Mouse (Mus musculus) MEL (cell line): ENCODE data around the gene Tuft1. TPM values are rescaled to one million over a fixed set of nuclear protein-coding genes. Genes with fewer than 3 reads are reported as not detected.

ENCODE experiments used
- DNase-seq: peaks from one replicate; pipeline ENCODE4 v3.0.0; 2011; ENCODE audit warnings: low read depth, low spot score
- H3K27ac ChIP-seq: 2 replicates; pipeline ENCODE4 v1.5.1; 2012; ENCODE audit warnings: low read depth, mild to moderate bottlenecking, control low read depth, low read length, moderate library complexity; ENCODE audit not compliant: control insufficient read depth
- H3K27me3 ChIP-seq, 2 experiments: fragments of 150-350 bp in 1 of 2; sonication (generic) in 1 of 2; 2 replicates each; pipeline ENCODE4 v1.6.1; 2012; ENCODE audit warnings: low read length in 2 of 2, mild to moderate bottlenecking in 2 of 2, improper control_type of control experiment in 1 of 2, moderate library complexity in 1 of 2; ENCODE audit not compliant: insufficient read depth in 2 of 2, control insufficient read depth in 1 of 2
- H3K36me3 ChIP-seq, 2 experiments: 2 replicates each; pipeline ENCODE4 v1.6.1; 2012 to 2014; ENCODE audit warnings: low read length in 2 of 2, improper control_type of control experiment in 1 of 2, inconsistent platforms in 1 of 2, mild to moderate bottlenecking in 1 of 2; ENCODE audit not compliant: insufficient read depth in 2 of 2, control insufficient read depth in 1 of 2
- H3K4me1 ChIP-seq, 2 experiments: fragments of 150-350 bp in 1 of 2; sonication (generic) in 1 of 2; 2 replicates each; pipeline ENCODE4 v1.6.1; 2012; ENCODE audit warnings: low read length in 2 of 2, improper control_type of control experiment in 1 of 2, mild to moderate bottlenecking in 1 of 2; ENCODE audit not compliant: insufficient read depth in 2 of 2, control insufficient read depth in 1 of 2
- H3K4me3 ChIP-seq, 2 experiments: fragments of 150-350 bp in 1 of 2; sonication (generic) in 1 of 2; 2 replicates each; pipeline ENCODE4 v1.5.1; 2012; ENCODE audit warnings: low read depth in 2 of 2, low read length in 2 of 2, mild to moderate bottlenecking in 2 of 2, moderate library complexity in 2 of 2, control low read depth in 1 of 2, improper control_type of control experiment in 1 of 2; ENCODE audit not compliant: control insufficient read depth in 1 of 2, insufficient read depth in 1 of 2
- H3K79me2 ChIP-seq: 2 replicates; pipeline ENCODE4 v1.6.1; 2012; ENCODE audit warnings: mild to moderate bottlenecking, low read length, moderate library complexity; ENCODE audit not compliant: control insufficient read depth, poor library complexity, insufficient read depth
- H3K9ac ChIP-seq: 2 replicates; pipeline ENCODE4 v1.6.1; 2012; ENCODE audit warnings: low read depth, mild to moderate bottlenecking, control low read depth, low read length, moderate library complexity; ENCODE audit not compliant: control insufficient read depth, poor library complexity, severe bottlenecking
- H3K9me3 ChIP-seq: fragments of 150-350 bp; sonication (generic); replicated peaks from 2 replicates; pipeline ENCODE4 v1.6.1; 2012; ENCODE audit warnings: mild to moderate bottlenecking, low read length, improper control_type of control experiment, moderate library complexity; ENCODE audit not compliant: insufficient read depth
- CHD2 ChIP-seq: IDR thresholded peaks from 2 replicates; pipeline ENCODE4 v1.6.1; 2011; ENCODE audit warnings: low read length, improper control_type of control experiment
- CTCF ChIP-seq, 3 experiments: IDR thresholded peaks in 2 of 3; conservative IDR thresholded peaks in 1 of 3; 2 replicates each; pipeline ENCODE4 v1.5.1; 2011 to 2012; ENCODE audit warnings: low read length in 3 of 3, low read depth in 2 of 3, mild to moderate bottlenecking in 2 of 3, improper control_type of control experiment in 1 of 3, inconsistent platforms in 1 of 3, mixed read lengths in 1 of 3, moderate library complexity in 1 of 3; ENCODE audit not compliant: control insufficient read depth in 1 of 3, insufficient read depth in 1 of 3, poor library complexity in 1 of 3, severe bottlenecking in 1 of 3
- ELF1 ChIP-seq: IDR thresholded peaks from 2 replicates; pipeline ENCODE4 v1.6.1; 2014; ENCODE audit warnings: low read depth, mild to moderate bottlenecking, inconsistent platforms, low read length, improper control_type of control experiment, moderate library complexity
- EP300 ChIP-seq, 2 experiments: IDR thresholded peaks; 2 replicates each; pipeline ENCODE4 v1.6.1; 2011; ENCODE audit warnings: improper control_type of control experiment in 2 of 2, low read length in 2 of 2, low read depth in 1 of 2, mild to moderate bottlenecking in 1 of 2
- ETS1 ChIP-seq: IDR thresholded peaks from 2 replicates; pipeline ENCODE4 v1.6.1; 2012; ENCODE audit warnings: low read depth, mild to moderate bottlenecking, inconsistent platforms, low read length, improper control_type of control experiment, moderate library complexity
- GABPA ChIP-seq: IDR thresholded peaks from 2 replicates; pipeline ENCODE4 v1.6.1; 2012; ENCODE audit warnings: low read depth, mild to moderate bottlenecking, inconsistent platforms, low read length, improper control_type of control experiment, moderate library complexity
- GATA1 ChIP-seq: IDR thresholded peaks from 2 replicates; pipeline ENCODE4 v1.6.1; 2011; ENCODE audit warnings: low read depth, low read length, improper control_type of control experiment
- HCFC1 ChIP-seq: IDR thresholded peaks from 2 replicates; pipeline ENCODE4 v1.6.1; 2012; ENCODE audit warnings: low read depth, mild to moderate bottlenecking, inconsistent platforms, low read length, improper control_type of control experiment, moderate library complexity
- JUND ChIP-seq: IDR thresholded peaks from 2 replicates; pipeline ENCODE4 v1.6.1; 2011; ENCODE audit warnings: low read depth, mild to moderate bottlenecking, improper control_type of control experiment, low read length
- KAT2A ChIP-seq: conservative IDR thresholded peaks from 2 replicates; pipeline ENCODE4 v1.6.1; 2012; ENCODE audit warnings: low read depth, low read length, improper control_type of control experiment, inconsistent platforms
- MAFK ChIP-seq: IDR thresholded peaks from 2 replicates; pipeline ENCODE4 v1.6.1; 2011; ENCODE audit warnings: low read depth, mild to moderate bottlenecking, low read length, improper control_type of control experiment, borderline replicate concordance
- MAX ChIP-seq: IDR thresholded peaks from 2 replicates; pipeline ENCODE4 v1.6.1; 2011; ENCODE audit warnings: low read length, improper control_type of control experiment
- MAZ ChIP-seq: IDR thresholded peaks from 2 replicates; pipeline ENCODE4 v1.6.1; 2012; ENCODE audit warnings: low read depth, mild to moderate bottlenecking, inconsistent platforms, low read length, improper control_type of control experiment
- MEF2A ChIP-seq: IDR thresholded peaks from 2 replicates; pipeline ENCODE4 v1.6.1; 2014; ENCODE audit warnings: low read depth, mild to moderate bottlenecking, inconsistent platforms, low read length, improper control_type of control experiment; ENCODE audit not compliant: poor library complexity, insufficient replicate concordance, severe bottlenecking; ENCODE audit errors: extremely low read depth
- MXI1 ChIP-seq: IDR thresholded peaks from 2 replicates; pipeline ENCODE4 v1.6.1; 2011; ENCODE audit warnings: mild to moderate bottlenecking, low read depth, low read length, improper control_type of control experiment
- MYC ChIP-seq: IDR thresholded peaks from 2 replicates; pipeline ENCODE4 v1.6.1; 2011; ENCODE audit warnings: low read depth, mild to moderate bottlenecking, low read length, improper control_type of control experiment, moderate library complexity
- NELFE ChIP-seq: IDR thresholded peaks from 2 replicates; pipeline ENCODE4 v1.6.1; 2011; ENCODE audit warnings: low read depth, low read length, improper control_type of control experiment
- POLR2A ChIP-seq, 2 experiments: IDR thresholded peaks; 2 replicates each; pipeline ENCODE4 v1.6.1; 2011 to 2012; ENCODE audit warnings: low read length in 2 of 2, mild to moderate bottlenecking in 2 of 2, control low read depth in 1 of 2, improper control_type of control experiment in 1 of 2, low read depth in 1 of 2, moderate library complexity in 1 of 2; ENCODE audit not compliant: control insufficient read depth in 1 of 2, insufficient read depth in 1 of 2, poor library complexity in 1 of 2
- POLR2AphosphoS2 ChIP-seq: IDR thresholded peaks from 2 replicates; pipeline ENCODE4 v1.6.1; 2011; ENCODE audit warnings: low read length, improper control_type of control experiment
- RAD21 ChIP-seq: IDR thresholded peaks from 2 replicates; pipeline ENCODE4 v1.6.1; 2011; ENCODE audit warnings: mild to moderate bottlenecking, low read depth, low read length, improper control_type of control experiment
- RCOR1 ChIP-seq: IDR thresholded peaks from 2 replicates; pipeline ENCODE4 v1.6.1; 2012; ENCODE audit warnings: low read depth, mild to moderate bottlenecking, inconsistent platforms, low read length, improper control_type of control experiment
- SIN3A ChIP-seq: IDR thresholded peaks from 2 replicates; pipeline ENCODE4 v1.6.1; 2012; ENCODE audit warnings: low read length, improper control_type of control experiment, inconsistent platforms
- SMC3 ChIP-seq: IDR thresholded peaks from 2 replicates; pipeline ENCODE4 v1.6.1; 2011; ENCODE audit warnings: low read depth, low read length, improper control_type of control experiment
- TAL1 ChIP-seq: IDR thresholded peaks from 2 replicates; pipeline ENCODE4 v1.6.1; 2012; ENCODE audit warnings: mild to moderate bottlenecking, inconsistent platforms, low read length, moderate library complexity, mixed read lengths
- TBP ChIP-seq: IDR thresholded peaks from 2 replicates; pipeline ENCODE4 v1.8.0; 2011; ENCODE audit warnings: low read depth, low read length, improper control_type of control experiment
- TCF12 ChIP-seq: IDR thresholded peaks from 2 replicates; pipeline ENCODE4 v1.6.1; 2014; ENCODE audit warnings: low read depth, mild to moderate bottlenecking, inconsistent platforms, low read length, improper control_type of control experiment, moderate library complexity
- UBTF ChIP-seq: IDR thresholded peaks from 2 replicates; pipeline ENCODE4 v1.6.1; 2012; ENCODE audit warnings: low read depth, mild to moderate bottlenecking, inconsistent platforms, low read length, improper control_type of control experiment, moderate library complexity, borderline replicate concordance; ENCODE audit not compliant: insufficient read depth
- USF1 ChIP-seq: IDR thresholded peaks from 2 replicates; pipeline ENCODE4 v1.6.1; 2014; ENCODE audit warnings: low read depth, mild to moderate bottlenecking, inconsistent platforms, low read length, improper control_type of control experiment, moderate library complexity
- ZC3H11A ChIP-seq: IDR thresholded peaks from 2 replicates; pipeline ENCODE4 v1.6.1; 2012; ENCODE audit warnings: low read depth, mild to moderate bottlenecking, inconsistent platforms, low read length, improper control_type of control experiment
- ZKSCAN1 ChIP-seq: IDR thresholded peaks from 2 replicates; pipeline ENCODE4 v1.6.1; 2012; ENCODE audit warnings: low read depth, mild to moderate bottlenecking, inconsistent platforms, low read length, improper control_type of control experiment, moderate library complexity
- ZMIZ1 ChIP-seq: IDR thresholded peaks from 2 replicates; pipeline ENCODE4 v1.6.1; 2012; ENCODE audit warnings: low read depth, mild to moderate bottlenecking, inconsistent platforms, low read length, improper control_type of control experiment, moderate library complexity
- polyA plus RNA-seq, 2 experiments: library from polyadenylated mRNA; stranded (reverse) in 1 of 2; unstranded in 1 of 2; fragments of >175 nt in 1 of 2; fragments of >200 nt in 1 of 2; gene quantifications; 2 replicates each; pipeline versions ENCODE4 v1.2.1 to v1.2.4; 2012; ENCODE audit warnings: low replicate concordance in 2 of 2, low read depth in 1 of 2; ENCODE audit not compliant: insufficient read length in 2 of 2, insufficient read depth in 1 of 2, missing spikeins in 1 of 2
- total RNA-seq: library from RNA; depleted of rRNA; stranded (reverse); fragments of 300-350 nt; gene quantifications from 2 replicates; pipeline ENCODE4 v1.2.3, GENCODE M21; 2012

Tuft1 gene
- total and polyA plus RNA-seq, 3 experiments: 6.6 to 13.5 TPM; not detected in 1

DNA sequence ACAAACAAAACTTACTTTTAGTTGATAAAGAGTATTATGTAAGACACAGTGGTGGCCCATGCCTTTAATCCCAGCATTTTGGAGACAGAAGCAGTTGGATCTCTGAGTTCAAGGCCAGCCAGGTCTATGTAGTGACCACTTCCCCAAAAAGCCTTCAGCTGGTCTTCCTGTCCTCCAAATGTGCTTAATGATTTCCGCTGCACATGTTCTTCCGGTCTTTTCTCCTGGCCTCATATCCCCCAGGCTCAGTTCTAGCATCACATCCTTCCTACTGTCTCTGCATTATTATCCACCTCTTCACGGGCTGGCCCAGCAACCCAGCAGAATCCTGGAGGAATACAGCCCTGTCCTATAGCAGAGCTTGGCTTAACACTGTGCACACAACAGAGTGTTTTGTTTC lies 49.1 kb downstream of the Tuft1 start:
- no peak for DNase-seq
- Histone ChIP-seq H3K36me3 (no peaks in the 10 kb centered on the region), H3K79me2 (no peaks in the 10 kb centered on the region), H3K4me3 (no peak overlapping the region), H3K27ac (no peak overlapping the region), H3K27me3 (no peaks in the 10 kb centered on the region), H3K9me3 (no peaks in the 10 kb centered on the region), H3K4me1 (0 out of 4 replicates have a peak, but pooled peaks cover 0 to 4% of the 10 kb centered on the region in 2 experiments), H3K9ac (no peak overlapping the region)
- TF ChIP-seq SIN3A (no peak), TAL1 (no peak), UBTF (no peak), HCFC1 (no peak), POLR2AphosphoS2 (no peak), MAX (no peak), USF1 (no peak), EP300 (IDR thresholded peaks at IDR 0.05; ENCODE audit: low read depth in 1 of 2, low read length in 2 of 2) (no peak), JUND (no peak), ZKSCAN1 (no peak), KAT2A (no peak), TBP (no peak), NELFE (no peak), ZC3H11A (no peak), RAD21 (no peak), GATA1 (no peak), ELF1 (no peak)

DNA sequence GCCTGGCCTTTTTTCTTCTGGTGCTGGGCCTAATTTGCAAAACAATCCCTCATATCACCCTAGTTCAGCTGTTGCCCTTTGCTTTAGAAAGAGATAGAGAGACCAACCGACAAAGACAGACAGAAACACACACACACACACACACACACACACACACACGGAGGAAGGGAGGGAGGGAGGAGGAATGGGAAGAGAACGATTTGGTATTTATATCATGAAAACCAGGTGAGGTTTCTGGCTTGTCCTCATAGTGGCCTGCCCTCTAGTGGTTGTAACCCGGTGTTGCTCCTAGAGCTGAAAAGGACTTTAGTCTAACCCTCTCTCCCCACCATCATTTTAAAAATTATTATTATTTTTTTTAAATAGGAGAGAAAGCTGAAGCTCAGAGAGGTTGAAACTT lies 56.7 kb downstream of the Tuft1 start:
- no peaks in the 10 kb centered on the region for H3K27me3 ChIP-seq
- H3K4me3 ChIP-seq: peak overlapping the region in 1 of 2 experiments; percentile 38; a peak in 1 of 4 replicates
- peaks cover 0 to 16% of the 10 kb centered on the region in 2 experiments; a peak in 2 of 4 replicates for H3K36me3 ChIP-seq
- peak overlapping the region; percentile 9; the same call in 1 of the 2 replicates for H3K27ac ChIP-seq
- peak; percentile 87 for DNase-seq
- H3K9ac ChIP-seq: no peak overlapping the region
- H3K9me3 ChIP-seq: no peaks in the 10 kb centered on the region
- peaks cover 12 to 20% of the 10 kb centered on the region in 2 experiments for H3K4me1 ChIP-seq
- H3K79me2 ChIP-seq: no peaks in the 10 kb centered on the region
- TF ChIP-seq GABPA (no peak), MAZ (peak; percentile 96), RCOR1 (peak; percentile 81; the same call in 1 of the 2 replicates), MEF2A (no peak), POLR2A (IDR thresholded peaks at IDR 0.05; ENCODE audit: control insufficient read depth in 1 of 2, insufficient read depth in 1 of 2, low read depth in 1 of 2, low read length in 2 of 2, poor library complexity in 1 of 2) (no peak), ELF1 (0 out of 2 replicates have a peak, but pooled peaks have one; percentile 38), ZKSCAN1 (no peak), ETS1 (peak; percentile 82), MAFK (no peak), EP300 (IDR thresholded peaks at IDR 0.05; ENCODE audit: low read depth in 1 of 2, low read length in 2 of 2) (peak; percentile 68 to 91; a peak in 3 of 4 replicates), UBTF (no peak), MYC (no peak), TBP (0 out of 2 replicates have a peak, but pooled peaks have one; percentile 13), ZC3H11A (peak; percentile 93), RAD21 (peak; percentile 86), TAL1 (no peak), MXI1 (no peak; the same call in none of the 2 replicates), KAT2A (no peak), CTCF (IDR thresholded peaks at IDR 0.05 in 2 of 3, conservative IDR thresholded peaks at IDR 0.05 in 1 of 3; ENCODE audit: control insufficient read depth in 1 of 3, insufficient read depth in 1 of 3, low read depth in 2 of 3, low read length in 3 of 3, poor library complexity in 1 of 3, severe bottlenecking in 1 of 3) (peak; percentile 83 to 89 (median 87)), SMC3 (peak; percentile 97), HCFC1 (peak; percentile 64), ZMIZ1 (no peak), CHD2 (no peak), TCF12 (peak; percentile 86)
